Mouse (Mus musculus) myocyte (in vitro differentiated cells): ENCODE measurements at regions not wholly inside any gene's neighbourhood (a gene's known extent, or its start where the extent isn't known, plus 50 kb on each side); places are given as distances from the start of the nearest gene placed in this dataset.

Source experiments
- H3K27me3 ChIP-seq: one replicate; pipeline ENCODE4 v1.6.1; 2011; ENCODE audit not compliant: control insufficient read depth, insufficient read depth, insufficient read length
- H3K36me3 ChIP-seq: one replicate; pipeline ENCODE4 v1.6.1; 2011; ENCODE audit not compliant: control insufficient read depth, insufficient read depth
- H3K4me2 ChIP-seq: one replicate; pipeline ENCODE4 v1.6.1; 2011; ENCODE audit warnings: low read depth, control low read depth
- H3K4me3 ChIP-seq: one replicate; pipeline ENCODE4 v1.5.1; 2011; ENCODE audit warnings: mild to moderate bottlenecking, control low read depth, moderate library complexity
- H3K79me2 ChIP-seq: one replicate; pipeline ENCODE4 v1.6.1; 2011; ENCODE audit not compliant: control insufficient read depth, insufficient read depth
- H3ac ChIP-seq: one replicate; pipeline ENCODE4 v1.6.1; 2011; ENCODE audit not compliant: control insufficient read depth, insufficient read length
- CEBPB ChIP-seq: IDR thresholded peaks from 2 replicates; pipeline ENCODE4 v1.6.1; 2011; ENCODE audit warnings: mild to moderate bottlenecking, moderate library complexity; ENCODE audit not compliant: poor library complexity, insufficient read depth, severe bottlenecking
- E2F4 ChIP-seq: IDR thresholded peaks from one replicate; pipeline ENCODE4 v1.6.1; 2011; ENCODE audit warnings: mild to moderate bottlenecking, control low read depth, moderate library complexity; ENCODE audit not compliant: insufficient read depth
- MAX ChIP-seq: IDR thresholded peaks from one replicate; pipeline ENCODE4 v1.6.1; 2011; ENCODE audit warnings: low read depth, mild to moderate bottlenecking, control low read depth
- MYOD1 ChIP-seq, 3 experiments: IDR thresholded peaks; one replicate each; pipeline ENCODE4 v1.6.1; 2011; ENCODE audit warnings: control low read depth in 2 of 3, low read depth in 2 of 3, mild to moderate bottlenecking in 2 of 3, moderate library complexity in 1 of 3; ENCODE audit not compliant: insufficient read length in 2 of 3, control insufficient read depth in 1 of 3
- MYOG ChIP-seq, 3 experiments: IDR thresholded peaks; one replicate each; pipeline ENCODE4 v1.6.1; 2011; ENCODE audit warnings: control low read depth in 2 of 3, low read depth in 2 of 3, mild to moderate bottlenecking in 2 of 3; ENCODE audit not compliant: insufficient read length in 2 of 3, control insufficient read depth in 1 of 3, insufficient read depth in 1 of 3
- POLR2A ChIP-seq: IDR thresholded peaks from one replicate; pipeline ENCODE4 v1.6.1; 2011; ENCODE audit warnings: low read depth, mild to moderate bottlenecking, control low read depth, moderate library complexity; ENCODE audit not compliant: insufficient read length
- POLR2AphosphoS2 ChIP-seq: IDR thresholded peaks from one replicate; pipeline ENCODE4 v1.6.1; 2011; ENCODE audit warnings: low read depth, control low read depth; ENCODE audit not compliant: insufficient read length
- REST ChIP-seq: IDR thresholded peaks from one replicate; pipeline ENCODE4 v1.6.1; 2011; ENCODE audit warnings: mild to moderate bottlenecking, control low read depth, moderate library complexity; ENCODE audit not compliant: insufficient read depth, insufficient read length
- SRF ChIP-seq: IDR thresholded peaks from one replicate; pipeline ENCODE4 v1.6.1; 2011; ENCODE audit warnings: low read depth; ENCODE audit not compliant: control insufficient read depth, insufficient read length
- TCF12 ChIP-seq: IDR thresholded peaks from one replicate; pipeline ENCODE4 v1.6.1; 2011; ENCODE audit warnings: mild to moderate bottlenecking, control low read depth; ENCODE audit not compliant: poor library complexity, insufficient read depth, severe bottlenecking
- TCF3 ChIP-seq: IDR thresholded peaks from one replicate; pipeline ENCODE4 v1.6.1; 2011; ENCODE audit warnings: low read depth, control low read depth; ENCODE audit not compliant: insufficient read length
- USF1 ChIP-seq: IDR thresholded peaks from one replicate; pipeline ENCODE4 v1.6.1; 2011; ENCODE audit warnings: low read depth, mild to moderate bottlenecking, control low read depth, moderate library complexity

DNA sequence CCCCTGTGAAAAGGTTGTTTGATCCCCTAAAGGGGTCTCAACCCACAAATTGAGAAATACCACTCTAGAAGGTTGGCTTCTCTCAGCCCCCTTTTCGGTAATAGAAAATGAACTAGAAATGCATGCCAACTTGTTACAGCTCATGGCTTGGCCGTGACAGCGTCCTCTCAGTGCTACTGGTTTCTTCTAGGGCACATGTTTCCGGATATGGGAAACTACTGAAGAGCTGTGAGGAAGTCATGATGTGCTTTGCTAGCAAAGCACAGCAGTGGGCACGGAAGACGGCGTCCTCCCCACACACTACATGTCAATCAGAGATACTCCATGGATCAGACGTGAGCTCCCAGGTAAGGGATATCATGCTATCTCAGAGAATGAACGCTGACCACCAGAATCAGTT lies 148.1 kb upstream of the Nabp1 start:
- Histone ChIP-seq H3K4me3 (no peak overlapping the region), H3K79me2 (no peaks in the 10 kb centered on the region), H3K4me2 (no peak overlapping the region), H3K27me3 (no peaks in the 10 kb centered on the region), H3K36me3 (no peaks in the 10 kb centered on the region), H3ac (no peak overlapping the region)
- TF ChIP-seq MYOD1 (IDR thresholded peaks at IDR 0.05; ENCODE audit: control insufficient read depth in 1 of 3, insufficient read length in 2 of 3, low read depth in 2 of 3) (no peak), REST (no peak), TCF12 (no peak)

DNA sequence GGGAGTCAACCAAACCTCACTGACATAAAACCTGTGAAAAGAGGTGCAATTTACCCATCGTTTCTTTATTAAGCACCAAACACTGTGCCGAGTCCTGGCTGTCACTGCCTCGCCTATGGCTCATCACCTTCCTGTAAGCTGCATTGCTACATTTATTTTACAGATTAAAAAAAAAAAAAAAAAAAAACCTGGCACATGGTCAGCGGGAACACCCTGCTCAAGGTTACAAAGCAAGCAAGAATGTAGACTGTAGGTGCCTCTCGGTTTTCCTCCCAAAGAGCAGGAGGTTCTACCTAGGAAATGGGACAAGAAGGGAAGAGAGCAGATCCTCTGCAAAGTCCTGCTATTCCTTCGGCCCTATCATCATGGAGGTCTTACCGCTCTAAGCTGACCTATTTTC lies 146.9 kb upstream of the Nabp1 start:
- no peaks in the 10 kb centered on the region for H3K27me3 ChIP-seq
- TF ChIP-seq POLR2A = no peak
- no peak for TF ChIP-seq MYOD1 (IDR thresholded peaks at IDR 0.05; ENCODE audit: control insufficient read depth in 1 of 3, insufficient read length in 2 of 3, low read depth in 2 of 3)
- TF ChIP-seq TCF3 = no peak
- no peak for TF ChIP-seq MYOG (IDR thresholded peaks at IDR 0.05; ENCODE audit: control insufficient read depth in 1 of 3, insufficient read depth in 1 of 3, insufficient read length in 2 of 3, low read depth in 2 of 3)
- no peak for TF ChIP-seq SRF
- TF ChIP-seq MAX = no peak
- no peak for TF ChIP-seq POLR2AphosphoS2
- TF ChIP-seq REST = no peak
- no peak for TF ChIP-seq CEBPB
- TF ChIP-seq USF1 = no peak
- TF ChIP-seq TCF12 = no peak

DNA sequence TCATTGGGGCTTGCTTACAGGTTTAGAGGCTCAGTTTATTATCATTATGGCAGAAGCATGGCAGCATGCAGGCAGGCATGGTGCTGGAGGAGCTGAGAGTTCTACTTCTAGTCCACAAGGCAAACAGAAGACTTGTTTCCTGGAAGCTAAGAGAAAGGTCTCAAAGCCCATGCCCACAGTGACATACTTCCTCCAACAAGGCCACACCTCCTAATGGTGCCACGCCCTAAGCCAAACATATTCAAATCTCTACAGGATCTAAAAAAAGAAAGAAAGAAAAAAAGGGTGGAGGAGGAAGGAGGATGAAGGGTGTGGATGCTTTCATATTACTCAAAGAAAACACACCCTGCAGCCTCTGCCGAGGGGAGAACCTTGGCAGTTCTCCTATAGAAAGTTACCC lies 146.3 kb upstream of the Nabp1 start:
- Histone ChIP-seq H3ac (no peak overlapping the region), H3K27me3 (peaks cover 5% of the 10 kb centered on the region), H3K4me3 (no peak overlapping the region), H3K36me3 (no peaks in the 10 kb centered on the region), H3K4me2 (peak overlapping the region; percentile 12), H3K79me2 (no peaks in the 10 kb centered on the region)
- TF ChIP-seq CEBPB (no peak), MYOG (IDR thresholded peaks at IDR 0.05; ENCODE audit: control insufficient read depth in 1 of 3, insufficient read depth in 1 of 3, insufficient read length in 2 of 3, low read depth in 2 of 3) (no peak), USF1 (no peak), POLR2AphosphoS2 (no peak), MYOD1 (IDR thresholded peaks at IDR 0.05; ENCODE audit: control insufficient read depth in 1 of 3, insufficient read length in 2 of 3, low read depth in 2 of 3) (no peak), SRF (no peak), POLR2A (no peak), MAX (no peak), E2F4 (no peak), REST (no peak)

More for the DNA sequence above, 146.9 kb upstream of the Nabp1 start:
- Histone ChIP-seq H3ac (no peak overlapping the region), H3K79me2 (no peaks in the 10 kb centered on the region), H3K4me2 (peak overlapping the region; percentile 12), H3K36me3 (no peaks in the 10 kb centered on the region), H3K4me3 (no peak overlapping the region)

DNA sequence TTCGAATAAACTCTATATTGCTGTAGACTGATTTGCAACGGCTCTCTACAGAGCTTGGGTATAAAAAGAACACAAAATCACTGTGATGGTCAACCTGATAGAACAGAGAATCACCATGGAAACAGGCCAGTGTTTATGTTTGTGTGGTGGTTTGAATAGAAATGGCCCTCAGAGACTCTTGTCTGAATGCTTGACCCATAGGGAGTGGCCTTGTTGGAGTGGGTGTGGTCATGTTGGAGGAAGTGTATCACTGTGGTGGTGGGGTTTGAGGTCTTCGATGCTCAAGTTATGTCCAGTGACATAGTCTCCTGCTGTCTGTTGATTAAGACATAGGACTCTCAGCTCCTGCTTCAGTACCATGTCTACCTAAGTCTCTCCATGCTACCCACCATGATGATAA lies 144.8 kb upstream of the Nabp1 start:
- H3ac ChIP-seq = no peak overlapping the region
- peaks cover 5% of the 10 kb centered on the region for H3K27me3 ChIP-seq
- no peak overlapping the region for H3K4me3 ChIP-seq
- TF ChIP-seq MAX (no peak), USF1 (no peak), MYOG (IDR thresholded peaks at IDR 0.05; ENCODE audit: control insufficient read depth in 1 of 3, insufficient read depth in 1 of 3, insufficient read length in 2 of 3, low read depth in 2 of 3) (no peak), REST (no peak)
- H3K36me3 ChIP-seq = no peaks in the 10 kb centered on the region
- H3K4me2 ChIP-seq = no peak overlapping the region
- no peaks in the 10 kb centered on the region for H3K79me2 ChIP-seq

DNA sequence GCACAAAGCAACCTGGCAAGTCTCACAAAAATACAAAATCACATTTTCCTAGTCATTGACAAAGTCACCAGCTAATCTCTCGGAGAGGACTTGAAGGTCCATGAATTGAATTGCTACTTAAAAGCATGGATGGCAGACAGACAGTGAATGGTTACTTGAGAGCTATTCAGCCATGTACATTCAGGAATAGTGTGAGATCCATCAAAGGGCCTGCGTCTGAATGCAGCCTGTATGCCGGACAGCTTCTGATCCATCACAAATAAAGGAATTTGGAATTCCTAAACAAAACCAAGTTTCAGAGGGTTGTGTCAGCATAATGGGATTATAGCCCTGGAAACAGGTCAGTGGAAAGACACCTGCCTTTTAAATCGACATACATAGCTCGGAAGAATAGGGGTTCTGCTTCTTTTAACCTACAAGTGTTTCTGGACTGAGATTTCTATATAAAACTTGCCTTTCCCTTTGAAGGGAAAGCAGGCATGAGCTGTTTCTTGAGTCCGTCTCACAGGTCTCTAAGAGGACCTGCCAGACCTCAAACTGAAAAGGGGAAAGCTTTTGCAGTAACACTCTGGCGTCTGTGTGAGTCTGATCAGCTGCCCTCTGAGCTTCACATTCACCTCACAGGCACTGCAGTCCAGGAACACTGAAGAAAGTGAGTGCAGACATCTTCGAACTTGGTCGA lies 144.1 kb upstream of the Nabp1 start:
- H3ac ChIP-seq = no peak overlapping the region
- no peak overlapping the region for H3K4me3 ChIP-seq
- H3K79me2 ChIP-seq = no peaks in the 10 kb centered on the region
- TF ChIP-seq POLR2AphosphoS2 (no peak), POLR2A (no peak), SRF (no peak), TCF3 (no peak), E2F4 (no peak), CEBPB (no peak)
- H3K36me3 ChIP-seq = no peaks in the 10 kb centered on the region
- H3K27me3 ChIP-seq = peaks cover 5% of the 10 kb centered on the region
- H3K4me2 ChIP-seq = no peak overlapping the region
